Mouse (Mus musculus): ENCODE measurements around the gene Acox2.

- no peak for TF ChIP-seq CTCF (IDR thresholded peaks at IDR 0.05; ENCODE audit: extremely low read depth, insufficient read depth, insufficient read length, insufficient replicate concordance)
- no peak for TF ChIP-seq POLR2A (IDR thresholded peaks at IDR 0.05; ENCODE audit: low read depth, low read length)
These were observed 45.9 kb upstream of the Acox2 start for GRCm38 (mm10) chr14:8305014-8305413.
